Mouse (Mus musculus): ENCODE results near the gene AI661453. TPM values are rescaled to one million over a fixed set of nuclear protein-coding genes. Genes with fewer than 3 reads are reported as not detected.
"Not testable (repeated sequence)": the region's sequence is repeated elsewhere in the genome, so short reads cannot be mapped to it uniquely, and the experiment has no call there.

AI661453 gene
- polyA plus RNA-seq, 1 experiment, result 13.0 TPM

GRCm38 (mm10) chr17:47420195-47420594 is 16.2 kb upstream of the AI661453 start:
- no peak for DNase-seq
- 79% methylated on average over 2 of the region's 2 CpGs for WGBS
- no peaks in the 10 kb centered on the region for H3K4me1 ChIP-seq (ENCODE audit: control insufficient read depth, insufficient read depth, low read length)
- TF ChIP-seq POLR2A (IDR thresholded peaks at IDR 0.05; ENCODE audit: borderline replicate concordance, extremely low read depth, low read depth, low read length), result no peak
- TF ChIP-seq CTCF (IDR thresholded peaks at IDR 0.05; ENCODE audit: insufficient read depth, low read length), result no peak
- no peak overlapping the region for H3K4me3 ChIP-seq (replicated peaks; ENCODE audit: extremely low read depth, low read depth, low read length)

GRCm38 (mm10) chr17:47421566-47421965 is 14.8 kb upstream of the AI661453 start:
- H3K4me3 ChIP-seq (replicated peaks; ENCODE audit: extremely low read depth, low read depth, low read length), result no peak overlapping the region
- WGBS, result 86% methylated on average over 3 of the region's 3 CpGs
- no peak for DNase-seq
- no peak for TF ChIP-seq CTCF (IDR thresholded peaks at IDR 0.05; ENCODE audit: insufficient read depth, low read length)
- no peak for TF ChIP-seq POLR2A (IDR thresholded peaks at IDR 0.05; ENCODE audit: borderline replicate concordance, extremely low read depth, low read depth, low read length)
- no peaks in the 10 kb centered on the region for H3K4me1 ChIP-seq (ENCODE audit: control insufficient read depth, insufficient read depth, low read length)

GRCm38 (mm10) chr17:47422616-47423015 is 13.8 kb upstream of the AI661453 start:
- not testable (repeated sequence) for H3K4me1 ChIP-seq (ENCODE audit: control insufficient read depth, insufficient read depth, low read length); DNase-seq; H3K4me3 ChIP-seq (replicated peaks; ENCODE audit: extremely low read depth, low read depth, low read length)
- 100% methylated on average over 1 of the region's 1 CpGs for WGBS

GRCm38 (mm10) chr17:47424186-47424585 is 12.2 kb upstream of the AI661453 start:
- Histone ChIP-seq H3K4me3 (replicated peaks; ENCODE audit: extremely low read depth, low read depth, low read length) (no peak overlapping the region), H3K4me1 (ENCODE audit: control insufficient read depth, insufficient read depth, low read length) (no peaks in the 10 kb centered on the region)
- 55% methylated on average over 6 of the region's 6 CpGs for WGBS
- DNase-seq, result no peak
- TF ChIP-seq CTCF (IDR thresholded peaks at IDR 0.05; ENCODE audit: insufficient read depth, low read length), result no peak
- TF ChIP-seq POLR2A (IDR thresholded peaks at IDR 0.05; ENCODE audit: borderline replicate concordance, extremely low read depth, low read depth, low read length), result no peak

GRCm38 (mm10) chr17:47427316-47427715 is 9.1 kb upstream of the AI661453 start:
- TF ChIP-seq POLR2A (IDR thresholded peaks at IDR 0.05; ENCODE audit: borderline replicate concordance, extremely low read depth, low read depth, low read length) (no peak), CTCF (IDR thresholded peaks at IDR 0.05; ENCODE audit: insufficient read depth, low read length) (no peak)
- no peaks in the 10 kb centered on the region for H3K4me1 ChIP-seq (ENCODE audit: control insufficient read depth, insufficient read depth, low read length)
- H3K4me3 ChIP-seq (replicated peaks; ENCODE audit: extremely low read depth, low read depth, low read length), result no peak overlapping the region
- 77% methylated on average over 6 of the region's 6 CpGs for WGBS
- no peak for DNase-seq

- peak; percentile 57 for DNase-seq
- Histone ChIP-seq H3K4me3 (replicated peaks; ENCODE audit: extremely low read depth, low read depth, low read length) (no peak overlapping the region), H3K4me1 (ENCODE audit: control insufficient read depth, insufficient read depth, low read length) (no peaks in the 10 kb centered on the region)
- TF ChIP-seq POLR2A (IDR thresholded peaks at IDR 0.05; ENCODE audit: borderline replicate concordance, extremely low read depth, low read depth, low read length) (no peak), CTCF (IDR thresholded peaks at IDR 0.05; ENCODE audit: insufficient read depth, low read length) (peak; percentile 59; the same call in 1 of the 2 replicates)
- 10% methylated on average over 8 of the region's 8 CpGs for WGBS
These were observed 7.5 kb upstream of the AI661453 start for GRCm38 (mm10) chr17:47428831-47429304.

- TF ChIP-seq POLR2A (IDR thresholded peaks at IDR 0.05; ENCODE audit: borderline replicate concordance, extremely low read depth, low read depth, low read length), result no peak
- no peak for TF ChIP-seq CTCF (IDR thresholded peaks at IDR 0.05; ENCODE audit: insufficient read depth, low read length)
- no peak for DNase-seq
- Histone ChIP-seq H3K4me1 (ENCODE audit: control insufficient read depth, insufficient read depth, low read length) (no peaks in the 10 kb centered on the region), H3K4me3 (replicated peaks; ENCODE audit: extremely low read depth, low read depth, low read length) (no peak overlapping the region)
- WGBS, result 68% methylated on average over 5 of the region's 5 CpGs
These were observed 5.6 kb upstream of the AI661453 start for GRCm38 (mm10) chr17:47430815-47431214.

GRCm38 (mm10) chr17:47436907-47437547 is 612 bp downstream of the AI661453 start, which contains the start of gene 1700001C19Rik:
Gene 1700001C19Rik, minus strand, starts transcription at chr17:47437376.
- peak within 1 kb of the TSS; percentile 86 for H3K4me3 ChIP-seq (replicated peaks; ENCODE audit: extremely low read depth, low read depth, low read length)
- peaks cover 7% of the 10 kb centered on the region for H3K4me1 ChIP-seq (ENCODE audit: control insufficient read depth, insufficient read depth, low read length)
- 0 out of 2 replicates have a peak, but pooled peaks have one; percentile 32 for TF ChIP-seq POLR2A (IDR thresholded peaks at IDR 0.05; ENCODE audit: borderline replicate concordance, extremely low read depth, low read depth, low read length)
- no peak for TF ChIP-seq CTCF (IDR thresholded peaks at IDR 0.05; ENCODE audit: insufficient read depth, low read length)
- 10% methylated on average over 25 of the region's 25 CpGs for WGBS
- no peak for DNase-seq

GRCm38 (mm10) chr17:47438611-47439010 is 2.2 kb downstream of the AI661453 start:
- DNase-seq, result no peak
- 62% methylated on average over 6 of the region's 6 CpGs for WGBS
- H3K4me3 ChIP-seq (replicated peaks; ENCODE audit: extremely low read depth, low read depth, low read length), result no peak overlapping the region
- TF ChIP-seq POLR2A (IDR thresholded peaks at IDR 0.05; ENCODE audit: borderline replicate concordance, extremely low read depth, low read depth, low read length) (no peak), CTCF (IDR thresholded peaks at IDR 0.05; ENCODE audit: insufficient read depth, low read length) (no peak)
- peaks cover 7% of the 10 kb centered on the region for H3K4me1 ChIP-seq (ENCODE audit: control insufficient read depth, insufficient read depth, low read length)

- TF ChIP-seq POLR2A (IDR thresholded peaks at IDR 0.05; ENCODE audit: borderline replicate concordance, extremely low read depth, low read depth, low read length) (no peak), CTCF (IDR thresholded peaks at IDR 0.05; ENCODE audit: insufficient read depth, low read length) (no peak)
- no peak for DNase-seq
- H3K4me3 ChIP-seq (replicated peaks; ENCODE audit: extremely low read depth, low read depth, low read length), result no peak overlapping the region
These were observed 3.1 kb downstream of the AI661453 start for GRCm38 (mm10) chr17:47439396-47440028.

More at GRCm38 (mm10) chr17:47439396-47440028, 3.1 kb downstream of the AI661453 start:
- H3K4me1 ChIP-seq (ENCODE audit: control insufficient read depth, insufficient read depth, low read length), result peaks cover 7% of the 10 kb centered on the region
- WGBS, result 26% methylated on average over 9 of the region's 9 CpGs

Measured in lung, adult 2 months (tissue).